Mouse (Mus musculus) neural tube, embryonic 11.5 days (tissue): ENCODE results near the gene Slc9c1. TPM values are rescaled to one million over a fixed set of nuclear protein-coding genes. Genes with fewer than 3 reads are reported as not detected.

Experiments
- ATAC-seq: fragments of 200-750 bp; cut with Nextera tagmentation; 2 replicates; pipeline ENCODE4 v1.8.0; 2017; ENCODE audit warnings: moderate number of reproducible peaks, mild to moderate bottlenecking, moderate TSS enrichment, moderate library complexity; ENCODE audit not compliant: insufficient read depth, low FRiP score, low TSS enrichment
- DNase-seq: peaks from one replicate; pipeline ENCODE4 v3.0.0-alpha.2; 2015; ENCODE audit warnings: low spot score
- H3K27ac ChIP-seq: fragments of 300-500 bp; sonication (generic); 2 replicates; pipeline ENCODE4 v1.5.1; 2014; ENCODE audit warnings: low read depth, mild to moderate bottlenecking, low read length
- H3K27me3 ChIP-seq: fragments of 300-500 bp; sonication (generic); 2 replicates; pipeline ENCODE4 v1.6.1; 2014; ENCODE audit warnings: mild to moderate bottlenecking, low read length, mixed read lengths; ENCODE audit not compliant: control insufficient read depth, insufficient read depth
- H3K36me3 ChIP-seq: fragments of 300-500 bp; sonication (generic); 2 replicates; pipeline ENCODE4 v1.6.1; 2014; ENCODE audit warnings: mild to moderate bottlenecking, low read length, moderate library complexity, mixed read lengths; ENCODE audit not compliant: control insufficient read depth, insufficient read depth
- H3K4me1 ChIP-seq: fragments of 300-500 bp; sonication (generic); 2 replicates; pipeline ENCODE4 v1.6.1; 2014; ENCODE audit warnings: low read length, mixed read lengths; ENCODE audit not compliant: control insufficient read depth, insufficient read depth
- H3K4me2 ChIP-seq: fragments of 300-500 bp; sonication (generic); 2 replicates; pipeline ENCODE4 v1.6.1; 2014; ENCODE audit warnings: low read depth, mild to moderate bottlenecking, moderate library complexity
- H3K4me3 ChIP-seq: fragments of 300-500 bp; sonication (generic); 2 replicates; pipeline ENCODE4 v1.5.1; 2014; ENCODE audit warnings: low read depth, low read length
- H3K9ac ChIP-seq: fragments of 300-500 bp; sonication (generic); 2 replicates; pipeline ENCODE4 v1.6.1; 2014; ENCODE audit warnings: mild to moderate bottlenecking, low read length
- H3K9me3 ChIP-seq: fragments of 300-500 bp; sonication (generic); 2 replicates; pipeline ENCODE4 v1.6.1; 2016; ENCODE audit warnings: low read length; ENCODE audit not compliant: control insufficient read depth
- WGBS: fragments of 180-500 bp; shearing (Covaris S2); extraction: QIAGEN DNeasy Blood & Tissue Kit; methylation state at CpG from one replicate; pipeline ENCODE4 v1.1.7; 2014; 5-methylcytosine and 5-hydroxymethylcytosine counted together
- polyA plus RNA-seq: library from polyadenylated mRNA; unstranded; fragments of >200 nt; fragmentation: Nextera tagmentation; extraction: Ambion mirVana; gene quantifications from 2 replicates; pipeline ENCODE4 v1.2.1, GENCODE M21; 2014

Slc9c1 gene
- polyA plus RNA-seq, 1 experiment from 2014 or later: not detected

GRCm38 (mm10) chr16:45610267-45610666, 75.2 kb downstream of the Slc9c1 start, which contains the start of gene Gcsam:
Gene Gcsam, plus strand, starts transcription at chr16:45610380.
- no peak for ATAC-seq
- Histone ChIP-seq H3K4me2 (no peak within 1 kb of the TSS), H3K4me1 (no peaks in the 10 kb centered on the region), H3K27me3 (no peaks in the 10 kb centered on the region), H3K27ac (no peak within 1 kb of the TSS), H3K4me3 (no peak within 1 kb of the TSS), H3K9ac (no peak within 1 kb of the TSS), H3K9me3 (no peaks in the 10 kb centered on the region), H3K36me3 (no peaks in the 10 kb centered on the region)
- WGBS: 86% methylated on average over 4 of the region's 4 CpGs
- DNase-seq: no peak

GRCm38 (mm10) chr16:45613247-45613646, 78.1 kb downstream of the Slc9c1 start:
- no peaks in the 10 kb centered on the region for H3K36me3 ChIP-seq
- H3K27ac ChIP-seq: no peak overlapping the region
- WGBS: 85% methylated on average over 2 of the region's 2 CpGs
- H3K4me1 ChIP-seq: no peaks in the 10 kb centered on the region
- no peak overlapping the region for H3K9ac ChIP-seq
- no peak overlapping the region for H3K4me2 ChIP-seq
- no peak overlapping the region for H3K4me3 ChIP-seq
- no peak for DNase-seq
- no peaks in the 10 kb centered on the region for H3K9me3 ChIP-seq
- no peak for ATAC-seq
- no peaks in the 10 kb centered on the region for H3K27me3 ChIP-seq

GRCm38 (mm10) chr16:45615944-45616343, 80.8 kb downstream of the Slc9c1 start:
- DNase-seq: no peak
- no peak overlapping the region for H3K27ac ChIP-seq
- no peak overlapping the region for H3K4me2 ChIP-seq
- no peaks in the 10 kb centered on the region for H3K36me3 ChIP-seq
- no peak overlapping the region for H3K9ac ChIP-seq
- ATAC-seq: no peak
- H3K9me3 ChIP-seq: no peaks in the 10 kb centered on the region
- no peaks in the 10 kb centered on the region for H3K4me1 ChIP-seq
- WGBS: 89% methylated on average over 1 of the region's 1 CpGs
- H3K4me3 ChIP-seq: no peak overlapping the region
- no peaks in the 10 kb centered on the region for H3K27me3 ChIP-seq

- no peak for ATAC-seq
- WGBS: 80% methylated on average over 8 of the region's 8 CpGs
- no peak for DNase-seq
These were observed 84.8 kb downstream of the Slc9c1 start for GRCm38 (mm10) chr16:45619751-45620375.

GRCm38 (mm10) chr16:45623230-45623629, 88.1 kb downstream of the Slc9c1 start:
- no peaks in the 10 kb centered on the region for H3K27me3 ChIP-seq
- 86% methylated on average over 4 of the region's 4 CpGs for WGBS
- DNase-seq (no peak), ATAC-seq (no peak)
- H3K9ac ChIP-seq: no peak overlapping the region
- no peak overlapping the region for H3K4me3 ChIP-seq
- H3K27ac ChIP-seq: no peak overlapping the region
- no peak overlapping the region for H3K4me2 ChIP-seq
- H3K36me3 ChIP-seq: no peaks in the 10 kb centered on the region
- H3K4me1 ChIP-seq: no peaks in the 10 kb centered on the region
- H3K9me3 ChIP-seq: no peaks in the 10 kb centered on the region

More at GRCm38 (mm10) chr16:45619751-45620375, 84.8 kb downstream of the Slc9c1 start:
- Histone ChIP-seq H3K9me3 (no peaks in the 10 kb centered on the region), H3K27ac (no peak overlapping the region), H3K9ac (no peak overlapping the region), H3K4me1 (no peaks in the 10 kb centered on the region), H3K27me3 (no peaks in the 10 kb centered on the region), H3K36me3 (no peaks in the 10 kb centered on the region), H3K4me2 (no peak overlapping the region), H3K4me3 (no peak overlapping the region)

- ATAC-seq: no peak
- no peak overlapping the region for H3K9ac ChIP-seq
- H3K4me2 ChIP-seq: no peak overlapping the region
- H3K27me3 ChIP-seq: no peaks in the 10 kb centered on the region
- H3K4me1 ChIP-seq: no peaks in the 10 kb centered on the region
- H3K27ac ChIP-seq: no peak overlapping the region
- WGBS: 92% methylated on average over 2 of the region's 2 CpGs
- no peak overlapping the region for H3K4me3 ChIP-seq
- H3K9me3 ChIP-seq: no peaks in the 10 kb centered on the region
- no peaks in the 10 kb centered on the region for H3K36me3 ChIP-seq
- DNase-seq: no peak
These were observed 89.7 kb downstream of the Slc9c1 start for GRCm38 (mm10) chr16:45624791-45625190.

GRCm38 (mm10) chr16:45625342-45625741, 90.2 kb downstream of the Slc9c1 start:
- no peaks in the 10 kb centered on the region for H3K4me1 ChIP-seq
- H3K4me2 ChIP-seq: no peak overlapping the region
- H3K27me3 ChIP-seq: no peaks in the 10 kb centered on the region
- H3K4me3 ChIP-seq: no peak overlapping the region
- no peak for ATAC-seq
- 81% methylated on average over 2 of the region's 2 CpGs for WGBS
- DNase-seq: no peak
- no peaks in the 10 kb centered on the region for H3K9me3 ChIP-seq
- no peaks in the 10 kb centered on the region for H3K36me3 ChIP-seq
- no peak overlapping the region for H3K27ac ChIP-seq
- H3K9ac ChIP-seq: no peak overlapping the region

GRCm38 (mm10) chr16:45629497-45630105, 94.5 kb downstream of the Slc9c1 start:
- H3K27me3 ChIP-seq: no peaks in the 10 kb centered on the region
- no peak overlapping the region for H3K4me3 ChIP-seq
- no peak overlapping the region for H3K4me2 ChIP-seq
- no peaks in the 10 kb centered on the region for H3K36me3 ChIP-seq
- WGBS: 83% methylated on average over 8 of the region's 8 CpGs
- H3K27ac ChIP-seq: no peak overlapping the region
- H3K9me3 ChIP-seq: no peaks in the 10 kb centered on the region
- ATAC-seq (no peak), DNase-seq (no peak)
- H3K9ac ChIP-seq: no peak overlapping the region
- no peaks in the 10 kb centered on the region for H3K4me1 ChIP-seq

- no peaks in the 10 kb centered on the region for H3K9me3 ChIP-seq
- H3K27ac ChIP-seq: no peak overlapping the region
- H3K36me3 ChIP-seq: no peaks in the 10 kb centered on the region
- H3K4me3 ChIP-seq: no peak overlapping the region
- H3K9ac ChIP-seq: no peak overlapping the region
- DNase-seq: peak; percentile 62
- no peak overlapping the region for H3K4me2 ChIP-seq
- H3K4me1 ChIP-seq: no peaks in the 10 kb centered on the region
- H3K27me3 ChIP-seq: no peaks in the 10 kb centered on the region
- WGBS: 56% methylated on average over 5 of the region's 5 CpGs
- ATAC-seq: peak; percentile 49; the same call in 1 of the 2 replicates
These were observed 95.3 kb downstream of the Slc9c1 start for GRCm38 (mm10) chr16:45630347-45630960.
